Mouse (Mus musculus): ENCODE data around the gene Cinp.

Gene Cinp

GRCm38 (mm10) chr12:110858681-110859080 is 30.3 kb downstream of the Cinp start:
- DNase-seq: peak in 1 of 2 experiments; percentile 48

- DNase-seq: no peak
Observed at GRCm38 (mm10) chr12:110857196-110857595, 31.7 kb downstream of the Cinp start.

GRCm38 (mm10) chr12:110854786-110855737 is 33.9 kb downstream of the Cinp start:
- DNase-seq: no peak

- no peak for DNase-seq
Observed at GRCm38 (mm10) chr12:110851923-110852322, 37.0 kb downstream of the Cinp start.

- no peak for DNase-seq
Observed at GRCm38 (mm10) chr12:110851414-110851813, 37.5 kb downstream of the Cinp start.

- DNase-seq: peak in 1 of 2 experiments; percentile 75
Observed at GRCm38 (mm10) chr12:110850929-110851256, 38.1 kb downstream of the Cinp start.

- DNase-seq: peak; percentile 89 to 93
Observed at GRCm38 (mm10) chr12:110850010-110850928, 38.7 kb downstream of the Cinp start, which contains the start of gene Zfp839. TSS of gene Zfp839 (plus strand) at chr12:110850253.

GRCm38 (mm10) chr12:110846191-110846765 is 42.7 kb downstream of the Cinp start:
- no peak for DNase-seq

GRCm38 (mm10) chr12:110845131-110845880 is 43.6 kb downstream of the Cinp start:
- peak; percentile 96 to 97 for DNase-seq

GRCm38 (mm10) chr12:110844227-110845130 is 44.5 kb downstream of the Cinp start:
- DNase-seq: peak in 1 of 2 experiments; percentile 59

- peak; percentile 84 to 93 for DNase-seq
Observed at GRCm38 (mm10) chr12:110843194-110844048, 45.5 kb downstream of the Cinp start.

- no peak for DNase-seq
Observed at GRCm38 (mm10) chr12:110841731-110842493, 47.0 kb downstream of the Cinp start.

- DNase-seq: peak; percentile 94 to 96
Observed at GRCm38 (mm10) chr12:110840348-110841198, 48.4 kb downstream of the Cinp start, which contains the start of gene Mok. TSS of gene Mok (minus strand) at chr12:110840939.

GRCm38 (mm10) chr12:110837850-110838249 is 51.1 kb downstream of the Cinp start:
- no peak for DNase-seq

GRCm38 (mm10) chr12:110837192-110837841 is 51.6 kb downstream of the Cinp start:
- DNase-seq: peak; percentile 46 to 58

- DNase-seq: peak in 1 of 2 experiments; percentile 15
Observed at GRCm38 (mm10) chr12:110836729-110837128, 52.2 kb downstream of the Cinp start.

GRCm38 (mm10) chr12:110835182-110835581 is 53.8 kb downstream of the Cinp start:
- DNase-seq: no peak

Data from kidney, postnatal 36 days (tissue).